Mouse (Mus musculus) adrenal gland, postnatal 10 days (tissue): Measurements from ENCODE around the gene Chuk. TPM values are rescaled to one million over a fixed set of nuclear protein-coding genes. Genes with fewer than 3 reads are reported as not detected.
A peak's percentile ranks its signal among the peaks of the same experiment; 100 is the strongest.

Source experiments
- DNase-seq: peaks from one replicate; pipeline ENCODE4 v3.0.0; 2021; ENCODE audit warnings: mixed read lengths
- long read RNA-seq, 2 experiments: library from polyadenylated mRNA; stranded (forward); transcript quantifications; one replicate each; pipeline ENCODE4 v2.0.0; 2021
- total RNA-seq, 2 experiments: library from RNA; stranded (reverse); gene quantifications; 2 replicates each; pipeline ENCODE4 v1.2.3; 2021

Chuk gene
- total RNA-seq: 10 to 100 TPM; 48.6 to 52.9 TPM
- long read RNA-seq, experiment 1, transcript Chuk-201 (21 exons, 3,502 nt): major isoform, 26 of 48 reads
- long read RNA-seq, experiment 1, partial matches to known transcripts: 8 of 48 reads
- long read RNA-seq, experiment 1, other reads (novel, unspliced or antisense): 8 of 48 reads
- long read RNA-seq, experiment 2, transcript Chuk-202 (21 exons, 3,481 nt): minor isoform, 7 of 26 reads
- long read RNA-seq, experiment 2, transcript Chuk-201 (21 exons, 3,502 nt): major isoform, 12 of 26 reads
- long read RNA-seq, experiment 2, partial matches to known transcripts: 3 of 26 reads
- long read RNA-seq, experiment 2, other reads (novel, unspliced or antisense): 3 of 26 reads

DNA sequence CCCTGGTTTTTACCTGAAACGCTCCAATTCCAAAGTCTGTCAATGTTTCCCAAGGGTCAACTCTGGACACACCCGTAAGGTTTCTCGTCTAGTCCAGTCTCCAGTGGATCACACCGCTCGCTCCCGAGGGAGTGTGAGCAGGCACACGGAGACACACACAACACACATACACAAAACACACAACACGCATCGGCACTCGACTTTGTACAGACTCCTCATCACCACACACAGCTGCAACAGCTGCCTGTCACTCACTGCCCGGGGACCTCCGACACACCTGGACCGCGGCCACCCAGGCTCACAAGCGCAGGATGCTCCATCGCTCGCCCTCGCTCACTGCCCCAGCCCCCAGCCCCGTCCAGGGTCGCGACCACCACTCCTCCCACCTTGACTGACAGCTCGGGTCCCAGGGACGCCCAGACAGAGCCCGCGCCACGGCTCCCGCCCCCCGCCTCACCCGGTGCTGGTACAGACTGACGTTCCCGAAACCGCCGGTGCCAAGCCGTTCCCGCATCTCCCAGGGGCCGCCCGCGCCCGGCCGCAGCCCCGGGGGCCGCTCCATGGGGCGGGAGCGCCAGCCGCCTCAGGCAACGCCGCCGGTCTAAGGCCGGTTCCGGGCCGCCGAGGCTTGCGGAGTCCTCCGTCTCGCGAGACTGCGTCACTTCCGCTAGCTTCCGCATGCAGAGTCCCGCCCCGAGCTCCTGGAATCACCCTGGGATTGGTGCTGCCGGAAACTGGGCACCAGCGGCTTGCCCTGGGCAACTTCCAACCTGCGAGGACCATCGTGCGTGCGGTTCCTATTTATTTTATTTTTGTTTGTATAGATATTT lies at the start of gene Chuk:
Gene Chuk, minus strand, starts transcription at position 650 of the 830 bp plus-strand sequence.
- DNase-seq: peak; percentile 98

GRCm38 (mm10) chr19:44157005-44157404 lies 49.7 kb upstream of the Chuk start:
- DNase-seq: no peak

GRCm38 (mm10) chr19:44153781-44154180 lies 46.5 kb upstream of the Chuk start:
- DNase-seq: no peak

- DNase-seq: no peak
Measured at GRCm38 (mm10) chr19:44148991-44149390, 41.7 kb upstream of the Chuk start.

DNA sequence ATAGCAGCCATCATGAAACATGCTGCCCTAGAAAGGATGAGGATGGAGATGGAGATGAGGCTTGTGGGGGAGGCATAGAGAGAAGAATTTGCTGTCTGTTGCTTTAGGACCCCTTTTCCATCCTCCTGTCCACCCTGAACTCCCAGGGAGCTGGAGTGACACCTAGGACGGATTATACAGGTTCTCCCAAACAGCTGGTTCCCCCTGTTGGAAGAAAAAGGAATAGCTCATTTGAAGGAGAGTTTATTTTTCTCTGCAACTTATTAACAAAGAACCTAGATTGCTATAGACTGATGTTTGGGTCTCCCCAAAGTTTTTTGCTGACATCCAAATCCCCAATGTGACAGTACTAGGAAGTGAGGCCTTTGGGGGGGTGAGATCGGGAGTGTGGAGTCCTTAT lies 41.1 kb upstream of the Chuk start:
- DNase-seq: no peak

DNA sequence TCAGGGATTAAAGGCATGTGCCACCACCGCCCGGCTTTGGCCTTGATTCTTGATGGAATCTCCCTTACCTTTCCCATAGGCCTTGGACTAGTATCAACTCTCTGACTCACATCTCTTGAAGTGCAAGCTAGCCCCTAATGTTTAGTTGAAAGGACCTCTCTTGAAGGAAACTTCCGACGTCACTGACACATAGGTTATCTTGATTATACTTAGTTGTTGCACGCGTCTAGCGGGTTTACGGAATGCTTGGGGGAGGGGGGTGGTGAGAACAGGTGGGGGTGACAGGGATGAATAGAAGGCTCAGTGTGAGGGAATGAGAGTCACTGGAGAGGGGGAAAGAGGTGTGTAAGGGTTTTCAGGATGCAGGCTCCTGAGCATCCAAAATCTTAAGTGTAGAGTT lies 39.7 kb upstream of the Chuk start:
- no peak for DNase-seq

- no peak for DNase-seq
Measured at GRCm38 (mm10) chr19:44146568-44146879, 39.2 kb upstream of the Chuk start.

GRCm38 (mm10) chr19:44145702-44146567 lies 38.7 kb upstream of the Chuk start, which contains the start of gene Bloc1s2:
Gene Bloc1s2, minus strand, starts transcription at chr19:44146446.
- peak; percentile 95 for DNase-seq

GRCm38 (mm10) chr19:44144366-44144765 lies 37.1 kb upstream of the Chuk start:
- no peak for DNase-seq

DNA sequence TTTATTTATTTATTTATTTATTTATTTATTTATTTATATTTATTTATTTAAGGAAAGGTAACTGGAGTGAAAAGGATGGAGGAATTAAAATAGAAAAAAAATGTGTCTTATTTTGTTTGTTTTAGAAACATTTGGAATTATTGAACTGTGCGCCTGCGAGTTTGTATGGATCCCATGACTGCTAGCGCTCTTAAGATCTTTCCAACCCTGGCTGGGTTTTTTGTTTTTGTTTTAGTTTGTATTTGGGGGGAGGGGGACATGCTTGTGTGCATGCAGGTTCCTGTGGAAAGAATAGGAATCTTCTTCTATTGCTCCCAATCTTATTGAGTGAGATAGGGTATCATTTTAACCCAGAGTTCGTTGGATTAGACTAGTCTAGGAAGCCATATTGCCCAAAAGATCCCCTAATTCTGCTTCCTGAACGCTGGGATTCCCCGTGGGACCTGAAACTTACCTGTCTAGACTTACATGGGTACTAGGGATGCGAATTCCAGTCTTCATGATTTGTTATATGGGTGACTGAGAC lies 28.7 kb upstream of the Chuk start:
- DNase-seq: no peak

DNA sequence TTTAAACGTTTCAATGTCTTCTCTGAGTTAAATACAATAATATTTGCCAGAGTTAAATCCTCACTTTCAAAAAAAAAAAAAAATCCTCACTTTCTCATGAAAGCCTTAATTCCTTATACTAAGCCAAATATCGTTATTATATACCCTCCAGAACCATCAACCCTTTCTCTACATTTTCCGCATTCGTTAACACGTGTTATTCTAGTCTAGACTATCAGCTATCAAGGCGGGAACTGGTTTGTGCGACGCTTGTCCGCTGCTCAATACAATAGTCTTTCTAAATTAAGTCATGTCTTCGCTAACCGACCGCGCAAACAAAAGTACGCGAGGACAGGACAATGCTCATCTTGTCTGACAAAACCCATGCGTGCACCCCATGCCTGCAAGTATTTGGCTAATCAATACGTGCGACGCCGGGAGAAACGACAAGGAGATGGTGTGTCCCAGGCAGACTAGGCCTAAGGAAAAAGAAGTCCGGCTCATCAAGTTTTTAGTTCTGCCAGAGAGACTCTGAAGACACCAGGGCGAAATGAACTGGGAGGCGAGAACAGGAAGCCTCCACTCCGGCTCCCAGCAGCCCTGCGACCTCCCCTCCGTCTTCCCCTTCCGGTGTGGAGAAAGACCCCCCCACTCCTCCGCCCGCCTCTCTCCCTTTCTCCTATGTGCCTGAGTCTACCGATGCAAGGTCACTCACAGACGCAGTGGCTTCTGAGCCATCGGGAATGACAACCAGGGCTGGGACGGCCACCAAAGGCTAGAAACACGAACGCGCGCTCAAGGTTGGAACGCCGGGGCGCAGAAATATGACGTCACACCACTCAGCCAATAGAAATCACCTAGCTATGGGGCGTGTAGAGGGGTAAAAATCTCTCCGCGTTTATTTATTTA lies 28.0 kb upstream of the Chuk start, which contains the start of gene Cwf19l1:
Gene Cwf19l1, minus strand, starts transcription at position 805 of the 888 bp plus-strand sequence.
- peak; percentile 91 for DNase-seq

- no peak for DNase-seq
Measured at GRCm38 (mm10) chr19:44132917-44133316, 25.6 kb upstream of the Chuk start.

DNA sequence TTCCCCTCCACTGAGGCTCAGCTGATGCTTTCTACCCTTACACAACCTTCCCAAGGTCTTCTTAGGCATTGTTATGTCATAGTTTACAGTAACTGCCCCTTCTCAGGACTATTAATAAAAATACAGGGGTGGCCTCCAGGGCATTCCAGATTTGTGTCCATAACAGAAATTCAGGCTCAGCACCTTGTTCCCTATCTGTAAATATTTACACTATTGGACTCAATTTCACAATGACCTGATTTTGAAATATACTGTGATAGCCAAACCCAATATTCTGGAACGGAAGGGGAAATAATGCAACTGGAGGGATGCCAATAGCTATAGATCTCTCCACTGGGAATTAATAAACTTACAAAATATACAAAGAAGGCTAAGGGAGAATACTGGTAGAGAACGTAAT lies 21.3 kb upstream of the Chuk start:
- DNase-seq: no peak

- no peak for DNase-seq
Measured at GRCm38 (mm10) chr19:44127729-44128497, 20.6 kb upstream of the Chuk start.

- no peak for DNase-seq
Measured at GRCm38 (mm10) chr19:44121137-44121536, 13.9 kb upstream of the Chuk start.

DNA sequence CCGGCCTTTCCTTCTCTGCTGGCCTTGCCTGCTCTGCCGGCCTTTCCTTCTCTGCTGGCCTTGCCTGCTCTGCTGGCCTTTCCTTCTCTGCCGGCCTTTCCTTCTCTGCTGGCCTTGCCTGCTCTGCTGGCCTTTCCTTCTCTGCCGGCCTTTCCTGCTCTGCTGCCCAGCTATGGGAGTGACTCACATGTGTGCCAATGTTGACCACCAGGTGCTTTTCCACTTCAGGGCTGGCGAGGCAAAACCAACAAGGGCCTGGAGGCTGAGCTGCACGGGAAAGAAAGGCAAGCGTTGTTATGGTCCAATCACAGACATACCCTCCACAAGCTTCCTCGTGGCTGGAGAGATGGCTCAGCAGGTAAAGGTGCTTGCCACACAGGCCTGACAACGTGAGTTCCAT lies 13.4 kb upstream of the Chuk start:
- DNase-seq: peak; percentile 43

DNA sequence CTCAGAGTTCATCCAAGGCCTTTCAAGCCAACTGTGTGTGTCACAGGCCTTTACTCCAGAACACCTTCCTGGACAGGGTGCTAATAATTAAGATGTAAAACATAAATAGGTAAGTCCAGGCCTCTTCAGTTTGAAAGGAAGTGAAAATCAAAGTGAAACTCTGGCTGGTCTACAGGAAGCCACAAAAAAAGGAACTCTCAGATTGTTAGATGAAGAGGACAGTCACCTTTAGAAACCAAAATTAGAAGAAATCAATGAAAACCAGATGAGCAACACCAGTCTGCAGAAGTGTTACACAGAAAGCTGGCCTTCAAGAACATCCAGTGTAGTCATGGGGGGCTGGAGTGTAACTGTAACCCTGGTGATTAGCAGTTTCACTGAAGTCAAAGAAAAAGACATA lies 10.5 kb upstream of the Chuk start:
- DNase-seq: no peak

DNA sequence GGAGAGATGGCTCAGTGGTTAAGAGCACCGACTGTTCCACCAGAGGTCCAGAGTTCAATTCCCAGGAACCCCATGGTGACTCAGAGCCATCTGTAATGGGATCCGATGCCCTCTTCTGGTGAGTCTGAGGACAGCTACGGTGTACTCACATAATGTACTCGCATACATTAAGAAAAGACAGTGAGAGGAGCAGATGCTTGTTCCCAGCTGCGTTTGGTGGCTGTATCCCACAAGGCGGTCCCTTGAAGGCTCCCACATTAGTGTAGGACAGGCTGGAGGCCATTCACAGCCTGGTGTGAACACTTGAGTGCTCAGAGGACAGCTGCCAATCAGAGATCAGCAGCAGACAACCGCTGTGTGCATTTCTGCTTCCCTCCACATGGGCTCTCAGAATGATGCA lies 4.4 kb upstream of the Chuk start:
- no peak for DNase-seq

GRCm38 (mm10) chr19:44110356-44110755 lies 3.1 kb upstream of the Chuk start:
- DNase-seq: peak; percentile 27

DNA sequence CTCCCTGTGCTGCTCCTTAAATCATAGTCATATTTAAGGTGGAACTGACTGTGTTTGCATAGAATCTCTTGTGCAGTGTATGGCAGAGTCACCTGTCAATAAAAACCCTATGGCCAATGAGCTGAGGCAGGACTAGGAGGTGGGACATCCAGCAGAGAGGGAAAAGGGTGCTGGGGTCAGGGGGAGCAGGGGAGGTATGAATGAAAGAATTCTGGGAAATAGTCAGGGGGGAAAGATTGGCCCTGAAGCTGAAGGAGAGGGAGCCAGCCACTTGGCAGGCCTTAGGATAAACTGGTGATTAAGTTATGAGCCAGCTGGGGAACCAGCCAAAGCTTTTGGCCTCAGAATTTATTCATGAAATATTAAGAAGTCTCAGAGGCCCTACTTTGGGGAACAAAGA lies 1.7 kb upstream of the Chuk start:
- DNase-seq: peak; percentile 70
